Mouse (Mus musculus) limb, embryonic 14.5 days (tissue): ENCODE results near the gene Dlst. TPM values are rescaled to one million over a fixed set of nuclear protein-coding genes. Genes with fewer than 3 reads are reported as not detected.
A peak's percentile ranks its signal among the peaks of the same experiment; 100 is the strongest.

Experiments used
- ATAC-seq: fragments of 200-750 bp; cut with Nextera tagmentation; 2 replicates; pipeline ENCODE4 v1.8.0; 2017; ENCODE audit warnings: low read depth, moderate number of reproducible peaks, moderate TSS enrichment; ENCODE audit not compliant: low FRiP score
- DNase-seq: peaks from one replicate; pipeline ENCODE4 v3.0.0-alpha.2; 2015; ENCODE audit warnings: low spot score
- H3K27ac ChIP-seq: fragments of 300-500 bp; sonication (generic); replicated peaks from 2 replicates; pipeline ENCODE4 v1.5.1; 2014; ENCODE audit warnings: low read depth, mild to moderate bottlenecking, low read length, moderate library complexity, mixed read lengths
- H3K27me3 ChIP-seq: fragments of 300-500 bp; sonication (generic); 2 replicates; pipeline ENCODE4 v1.6.1; 2014; ENCODE audit warnings: low read length, mixed read lengths; ENCODE audit not compliant: control insufficient read depth, insufficient read depth
- H3K36me3 ChIP-seq: fragments of 300-500 bp; sonication (generic); 2 replicates; pipeline ENCODE4 v1.6.1; 2014; ENCODE audit warnings: mild to moderate bottlenecking, low read length, moderate library complexity, mixed read lengths; ENCODE audit not compliant: control insufficient read depth, insufficient read depth
- H3K4me1 ChIP-seq: fragments of 300-500 bp; sonication (generic); 2 replicates; pipeline ENCODE4 v1.6.1; 2014; ENCODE audit warnings: antibody characterized with exemption, low read length, mixed read lengths; ENCODE audit not compliant: control insufficient read depth, insufficient read depth
- H3K4me2 ChIP-seq: fragments of 300-500 bp; sonication (generic); replicated peaks from 2 replicates; pipeline ENCODE4 v1.6.1; 2014; ENCODE audit warnings: low read depth, mild to moderate bottlenecking, low read length, moderate library complexity; ENCODE audit not compliant: severe bottlenecking
- H3K4me3 ChIP-seq: fragments of 300-500 bp; sonication (generic); replicated peaks from 2 replicates; pipeline ENCODE4 v1.5.1; 2014; ENCODE audit warnings: low read length
- H3K9ac ChIP-seq: fragments of 300-500 bp; sonication (generic); 2 replicates; pipeline ENCODE4 v1.6.1; 2014; ENCODE audit warnings: mild to moderate bottlenecking, low read depth, low read length, moderate library complexity; ENCODE audit not compliant: severe bottlenecking
- H3K9me3 ChIP-seq: fragments of 300-500 bp; sonication (generic); 2 replicates; pipeline ENCODE4 v1.6.1; 2016; ENCODE audit warnings: low read length; ENCODE audit not compliant: control insufficient read depth
- POLR2A ChIP-seq: fragments of 200-500 bp; IDR thresholded peaks from 2 replicates; pipeline ENCODE4 v1.8.0; 2012; ENCODE audit warnings: inconsistent platforms, mild to moderate bottlenecking, moderate library complexity, borderline replicate concordance; ENCODE audit not compliant: insufficient read depth, insufficient read length; ENCODE audit errors: extremely low read depth
- WGBS: fragments of 180-500 bp; shearing (Covaris S2); extraction: QIAGEN DNeasy Blood & Tissue Kit; methylation state at CpG from one replicate; pipeline ENCODE4 v1.1.7; 2014; 5-methylcytosine and 5-hydroxymethylcytosine counted together
- polyA plus RNA-seq, 2 experiments: library from polyadenylated mRNA; depleted of rRNA in 1 of 2; stranded (reverse) in 1 of 2; unstranded in 1 of 2; fragments of >200 nt; fragmentation: Nextera tagmentation in 1 of 2; extraction: Ambion mirVana in 1 of 2; gene quantifications; 2 replicates each; pipeline versions ENCODE4 v1.2.1 to v1.2.3; 2012 to 2014

Gene Dlst
- polyA plus RNA-seq, 2 experiments: 99.0 to 168 TPM

DNA sequence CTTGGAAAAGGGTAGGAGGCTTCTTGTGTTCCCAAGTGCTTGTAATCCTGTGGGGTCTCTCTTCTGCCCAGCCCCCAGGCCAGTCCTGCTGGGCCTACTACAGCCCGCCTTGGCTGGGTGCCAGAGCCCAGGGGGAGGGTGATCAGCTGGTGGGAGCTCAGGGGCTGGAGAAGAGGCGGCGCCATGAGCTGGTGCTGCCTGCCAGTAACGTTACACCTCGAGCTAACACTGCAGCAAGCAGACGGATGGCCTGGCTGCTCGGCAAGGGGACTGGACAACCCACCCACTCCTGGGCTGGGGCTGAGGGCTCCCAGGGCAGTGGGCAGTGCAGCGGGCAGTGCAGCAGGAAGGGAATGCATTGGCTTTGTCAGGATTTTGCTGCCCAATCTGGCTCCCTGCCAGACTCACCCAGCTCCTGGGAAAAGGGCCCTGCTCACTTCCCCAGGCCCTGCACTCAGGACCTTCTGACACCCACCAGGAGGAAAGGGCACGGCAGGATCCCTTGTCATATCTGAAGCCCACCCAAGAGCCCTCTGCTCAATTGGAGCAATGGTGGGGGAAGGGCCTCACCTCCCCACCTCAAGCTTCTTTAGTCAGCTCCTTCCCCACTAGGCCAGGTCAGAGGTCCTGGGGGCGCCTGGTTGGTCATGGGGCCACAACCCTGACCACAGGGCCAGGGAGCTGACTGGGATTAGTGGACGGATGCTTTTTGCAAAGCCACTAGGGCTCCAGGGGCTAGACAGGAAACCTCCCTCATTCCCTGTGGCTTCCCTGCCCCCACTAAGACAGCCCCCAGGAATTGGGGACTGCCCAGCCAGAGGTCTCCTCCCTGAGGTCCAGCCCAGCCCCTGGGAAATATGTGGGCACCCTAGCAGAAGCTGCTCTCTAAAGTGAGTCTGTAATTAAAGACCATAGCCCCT, 65.6 kb downstream of the Dlst start:
- ATAC-seq: peak; percentile 70
- TF ChIP-seq POLR2A: no peak
- H3K36me3 ChIP-seq: 0 out of 2 replicates have a peak, but pooled peaks cover 3% of the 10 kb centered on the region
- peak overlapping the region; percentile 66 for H3K4me2 ChIP-seq
- DNase-seq: peak; percentile 75
- WGBS: 3% methylated on average over 11 of the region's 11 CpGs
- no peaks in the 10 kb centered on the region for H3K9me3 ChIP-seq
- H3K4me1 ChIP-seq: peaks cover 29% of the 10 kb centered on the region
- H3K4me3 ChIP-seq: peak overlapping the region; percentile 40
- no peaks in the 10 kb centered on the region for H3K27me3 ChIP-seq
- H3K27ac ChIP-seq: 0 out of 2 replicates have a peak overlapping the region, but pooled peaks have one; percentile 40
- peak overlapping the region; percentile 47 for H3K9ac ChIP-seq

- Histone ChIP-seq H3K4me2 (peak overlapping the region; percentile 66), H3K27me3 (no peaks in the 10 kb centered on the region), H3K4me1 (peaks cover 36% of the 10 kb centered on the region), H3K9ac (peak overlapping the region; percentile 47), H3K36me3 (no peaks in the 10 kb centered on the region), H3K9me3 (no peaks in the 10 kb centered on the region), H3K4me3 (peak overlapping the region; percentile 40), H3K27ac (no peak overlapping the region; the same call in 1 of the 2 replicates)
- peak; percentile 61; the same call in 1 of the 2 replicates for ATAC-seq
- no peak for DNase-seq
- TF ChIP-seq POLR2A: no peak
- WGBS: 2% methylated on average over 25 of the region's 32 CpGs
Measured at GRCm38 (mm10) chr12:85176846-85177523, 66.4 kb downstream of the Dlst start.

- TF ChIP-seq POLR2A: no peak
- H3K36me3 ChIP-seq: no peaks in the 10 kb centered on the region
- no peaks in the 10 kb centered on the region for H3K27me3 ChIP-seq
- H3K4me3 ChIP-seq: peak within 1 kb of the TSS; percentile 40
- ATAC-seq (no peak), DNase-seq (no peak)
- H3K4me2 ChIP-seq: peak within 1 kb of the TSS; percentile 66
- H3K27ac ChIP-seq: no peak within 1 kb of the TSS; the same call in 1 of the 2 replicates
- whole genome bisulfite sequencing: 80% methylated on average over 10 of the region's 10 CpGs
- no peaks in the 10 kb centered on the region for H3K9me3 ChIP-seq
- peak within 1 kb of the TSS; percentile 47 for H3K9ac ChIP-seq
- H3K4me1 ChIP-seq: peaks cover 42% of the 10 kb centered on the region
Measured at GRCm38 (mm10) chr12:85177740-85178239, 67.2 kb downstream of the Dlst start, which contains the start of gene Pgf. Gene Pgf, minus strand, starts transcription at chr12:85177790.

GRCm38 (mm10) chr12:85178294-85178693, 67.7 kb downstream of the Dlst start:
- ATAC-seq: no peak

More at GRCm38 (mm10) chr12:85178294-85178693, 67.7 kb downstream of the Dlst start:
- no peak overlapping the region for H3K4me3 ChIP-seq
- TF ChIP-seq POLR2A: no peak
- 54% methylated on average over 2 of the region's 2 CpGs for WGBS
- H3K4me2 ChIP-seq: no peak overlapping the region
- no peak overlapping the region for H3K9ac ChIP-seq
- no peak for DNase-seq
- no peaks in the 10 kb centered on the region for H3K27me3 ChIP-seq
- H3K36me3 ChIP-seq: no peaks in the 10 kb centered on the region
- peaks cover 42% of the 10 kb centered on the region for H3K4me1 ChIP-seq
- H3K27ac ChIP-seq: no peak overlapping the region
- no peaks in the 10 kb centered on the region for H3K9me3 ChIP-seq
